Mouse (Mus musculus): ENCODE measurements around the gene Syt7.

- TF ChIP-seq POLR2A (IDR thresholded peaks at IDR 0.05; ENCODE audit: borderline replicate concordance, control insufficient read depth, low read depth, low read length): no peak
- TF ChIP-seq CTCF (IDR thresholded peaks at IDR 0.05; ENCODE audit: control insufficient read depth, insufficient read depth, low read length): no peak
Measured at GRCm38 (mm10) chr19:10398296-10398695, 9.4 kb downstream of the Syt7 start.

All from bone marrow, adult 2 months (tissue).